Mouse (Mus musculus): ENCODE measurements around the gene Specc1l. TPM values are rescaled to one million over a fixed set of nuclear protein-coding genes. Genes with fewer than 3 reads are reported as not detected.
A peak's percentile ranks its signal among the peaks of the same experiment; 100 is the strongest.

The Specc1l gene
- polyA plus RNA-seq, 1 experiment from 2014 or later, result 9.2 TPM

DNA sequence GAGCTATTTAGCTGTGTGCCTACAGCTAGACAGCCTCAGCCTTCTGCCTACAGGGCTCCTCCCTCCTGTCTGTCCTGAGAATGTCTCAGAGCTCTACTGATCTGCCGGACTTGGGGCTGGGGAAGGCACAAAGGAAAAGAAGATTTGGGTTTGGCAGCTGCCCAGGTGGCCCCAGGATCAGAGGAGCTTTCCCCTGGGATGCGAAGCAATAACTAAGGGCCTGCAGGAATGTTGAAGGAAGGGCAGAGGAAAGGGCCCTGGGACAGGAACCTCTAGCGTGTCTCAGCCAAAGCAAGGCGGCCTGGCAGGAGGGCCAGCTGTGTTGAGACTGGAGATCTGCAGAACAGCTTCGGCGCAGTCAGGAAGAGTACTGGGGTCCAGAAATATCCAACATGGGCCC is 111.1 kb downstream of the Specc1l start:
- ATAC-seq (ENCODE audit: low FRiP score, low TSS enrichment) (no peak), DNase-seq (ENCODE audit: low spot score) (no peak)
- no peak overlapping the region for H3K9ac ChIP-seq (ENCODE audit: low read length)
- H3K4me2 ChIP-seq (replicated peaks; ENCODE audit: low read depth), result no peak overlapping the region
- no peak overlapping the region for H3K4me3 ChIP-seq (ENCODE audit: low read depth, low read length)
- TF ChIP-seq EP300 (optimal IDR thresholded peaks at IDR 0.05), result no peak
- TF ChIP-seq CTCF (IDR thresholded peaks at IDR 0.05; ENCODE audit: low read depth), result no peak
- no peaks in the 10 kb centered on the region for H3K27me3 ChIP-seq (ENCODE audit: control insufficient read depth, insufficient read depth, low read length)
- no peak overlapping the region for H3K27ac ChIP-seq (replicated peaks)
- no peaks in the 10 kb centered on the region for H3K4me1 ChIP-seq (replicated peaks; ENCODE audit: control insufficient read depth, insufficient read depth)
- WGBS, result 66% methylated on average over 6 of the region's 6 CpGs
- H3K36me3 ChIP-seq (ENCODE audit: control insufficient read depth, insufficient read depth, low read length), result no peaks in the 10 kb centered on the region
- no peaks in the 10 kb centered on the region for H3K9me3 ChIP-seq (ENCODE audit: control insufficient read depth, low read length)

DNA sequence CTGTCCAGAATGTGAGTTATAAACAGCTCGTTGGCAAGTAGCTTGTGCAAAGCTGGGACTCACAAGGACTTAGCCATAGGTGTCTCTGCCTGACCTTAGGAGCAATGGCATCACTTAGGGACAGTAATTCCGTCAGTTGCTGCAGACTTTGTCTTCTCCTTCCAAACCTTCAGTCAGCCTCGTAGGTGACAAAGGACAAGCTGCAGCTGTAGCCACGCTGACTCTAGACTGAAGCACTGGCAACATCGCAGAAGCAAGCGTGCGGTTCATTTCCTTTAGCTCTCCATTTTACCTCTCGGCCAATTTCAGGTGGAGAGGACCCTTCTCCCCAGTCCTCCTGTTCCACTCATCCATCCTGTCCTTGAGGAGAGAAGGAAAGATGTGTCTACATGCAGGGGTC is 112.1 kb downstream of the Specc1l start:
- H3K27me3 ChIP-seq (ENCODE audit: control insufficient read depth, insufficient read depth, low read length), result no peaks in the 10 kb centered on the region
- no peak overlapping the region for H3K4me2 ChIP-seq (replicated peaks; ENCODE audit: low read depth)
- H3K4me1 ChIP-seq (replicated peaks; ENCODE audit: control insufficient read depth, insufficient read depth), result no peaks in the 10 kb centered on the region
- H3K36me3 ChIP-seq (ENCODE audit: control insufficient read depth, insufficient read depth, low read length), result no peaks in the 10 kb centered on the region
- H3K4me3 ChIP-seq (ENCODE audit: low read depth, low read length), result no peak overlapping the region
- H3K9ac ChIP-seq (ENCODE audit: low read length), result no peak overlapping the region
- no peaks in the 10 kb centered on the region for H3K9me3 ChIP-seq (ENCODE audit: control insufficient read depth, low read length)
- TF ChIP-seq EP300 (optimal IDR thresholded peaks at IDR 0.05) (no peak), CTCF (IDR thresholded peaks at IDR 0.05; ENCODE audit: low read depth) (no peak)
- no peak overlapping the region for H3K27ac ChIP-seq (replicated peaks)
- WGBS, result 85% methylated on average over 8 of the region's 8 CpGs
- no peak for ATAC-seq (ENCODE audit: low FRiP score, low TSS enrichment)
- no peak for DNase-seq (ENCODE audit: low spot score)

DNA sequence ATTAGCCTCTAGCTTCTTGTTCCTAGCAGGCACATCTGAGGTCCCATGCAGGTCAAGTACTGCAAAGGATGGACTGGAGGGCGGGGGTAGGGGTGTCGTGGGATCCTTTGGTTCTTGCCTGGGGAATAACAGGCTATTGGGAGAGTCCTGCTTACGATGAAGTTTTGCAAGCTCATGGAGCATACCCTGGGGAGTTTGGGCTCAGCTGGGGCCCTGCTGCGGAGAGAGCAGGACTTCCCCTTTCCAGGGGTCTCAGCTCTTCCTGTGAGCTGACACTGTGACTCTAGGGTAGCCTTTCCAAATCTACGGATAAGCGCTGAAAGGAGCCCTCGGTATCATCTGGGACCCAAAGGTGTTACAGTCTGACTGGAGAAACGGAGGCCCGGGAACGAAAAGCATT is 112.5 kb downstream of the Specc1l start:
- no peak for ATAC-seq (ENCODE audit: low FRiP score, low TSS enrichment)
- WGBS, result 71% methylated on average over 10 of the region's 10 CpGs
- TF ChIP-seq EP300 (optimal IDR thresholded peaks at IDR 0.05), result no peak
- TF ChIP-seq CTCF (IDR thresholded peaks at IDR 0.05; ENCODE audit: low read depth), result no peak

DNA sequence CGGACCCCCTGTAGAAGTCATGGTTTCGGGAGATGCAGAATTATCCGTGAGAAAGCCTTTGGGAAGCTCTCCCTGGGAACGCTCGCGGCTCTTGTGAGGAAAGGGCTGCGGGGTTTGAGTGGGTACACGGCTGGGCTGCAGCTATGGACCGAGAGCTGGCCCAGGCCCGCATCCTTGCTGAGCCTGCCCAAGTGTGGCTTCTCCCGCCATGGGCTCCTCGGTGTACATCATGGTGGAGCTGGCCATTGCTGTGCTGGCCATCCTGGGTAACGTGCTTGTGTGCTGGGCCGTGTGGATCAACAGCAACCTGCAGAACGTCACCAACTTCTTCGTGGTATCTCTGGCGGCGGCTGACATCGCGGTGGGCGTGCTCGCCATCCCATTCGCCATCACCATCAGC is 113.9 kb downstream of the Specc1l start:
- 98% methylated on average over 23 of the region's 23 CpGs for WGBS

More for the DNA sequence above, 112.5 kb downstream of the Specc1l start:
- Histone ChIP-seq H3K4me2 (replicated peaks; ENCODE audit: low read depth) (no peak overlapping the region), H3K9ac (ENCODE audit: low read length) (no peak overlapping the region), H3K4me1 (replicated peaks; ENCODE audit: control insufficient read depth, insufficient read depth) (no peaks in the 10 kb centered on the region), H3K27me3 (ENCODE audit: control insufficient read depth, insufficient read depth, low read length) (no peaks in the 10 kb centered on the region), H3K4me3 (ENCODE audit: low read depth, low read length) (no peak overlapping the region), H3K9me3 (ENCODE audit: control insufficient read depth, low read length) (no peaks in the 10 kb centered on the region), H3K36me3 (ENCODE audit: control insufficient read depth, insufficient read depth, low read length) (no peaks in the 10 kb centered on the region), H3K27ac (replicated peaks) (no peak overlapping the region)
- DNase-seq (ENCODE audit: low spot score), result no peak

DNA sequence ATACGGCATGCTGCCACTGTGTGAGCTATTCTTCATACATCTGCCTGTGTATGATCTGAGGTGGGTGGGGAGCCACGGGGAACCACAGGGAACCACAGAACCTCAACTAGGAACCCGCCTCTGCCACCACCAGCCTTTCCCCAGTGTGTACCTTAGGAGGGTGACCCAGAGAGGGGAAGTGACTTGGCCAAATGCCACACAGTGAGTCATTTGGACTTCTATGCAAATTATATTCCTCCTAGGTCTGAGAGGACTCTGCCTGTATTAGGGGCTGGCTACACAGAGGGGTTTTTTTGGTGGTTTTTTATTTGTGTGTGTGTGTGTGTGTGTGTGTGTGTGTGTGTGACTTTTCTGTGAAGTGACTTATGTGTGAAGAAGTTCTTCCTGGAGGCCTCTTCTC is 114.7 kb downstream of the Specc1l start:
- H3K9ac ChIP-seq (ENCODE audit: low read length), result no peak overlapping the region
- no peak overlapping the region for H3K4me2 ChIP-seq (replicated peaks; ENCODE audit: low read depth)
- no peaks in the 10 kb centered on the region for H3K36me3 ChIP-seq (ENCODE audit: control insufficient read depth, insufficient read depth, low read length)
- no peaks in the 10 kb centered on the region for H3K27me3 ChIP-seq (ENCODE audit: control insufficient read depth, insufficient read depth, low read length)
- H3K27ac ChIP-seq (replicated peaks), result no peak overlapping the region
- H3K4me3 ChIP-seq (ENCODE audit: low read depth, low read length), result no peak overlapping the region
- ATAC-seq (ENCODE audit: low FRiP score, low TSS enrichment) (peak; percentile 93), DNase-seq (ENCODE audit: low spot score) (peak; percentile 86)
- no peak for TF ChIP-seq CTCF (IDR thresholded peaks at IDR 0.05; ENCODE audit: low read depth)
- no peak for TF ChIP-seq EP300 (optimal IDR thresholded peaks at IDR 0.05)
- H3K9me3 ChIP-seq (ENCODE audit: control insufficient read depth, low read length), result no peaks in the 10 kb centered on the region
- 49% methylated on average over 3 of the region's 3 CpGs for WGBS
- no peaks in the 10 kb centered on the region for H3K4me1 ChIP-seq (replicated peaks; ENCODE audit: control insufficient read depth, insufficient read depth)

More for the DNA sequence above, 113.9 kb downstream of the Specc1l start:
- ATAC-seq (ENCODE audit: low FRiP score, low TSS enrichment) (no peak), DNase-seq (ENCODE audit: low spot score) (no peak)
- Histone ChIP-seq H3K4me2 (replicated peaks; ENCODE audit: low read depth) (no peak overlapping the region), H3K27me3 (ENCODE audit: control insufficient read depth, insufficient read depth, low read length) (no peaks in the 10 kb centered on the region), H3K9ac (ENCODE audit: low read length) (no peak overlapping the region), H3K27ac (replicated peaks) (no peak overlapping the region), H3K9me3 (ENCODE audit: control insufficient read depth, low read length) (no peaks in the 10 kb centered on the region), H3K36me3 (ENCODE audit: control insufficient read depth, insufficient read depth, low read length) (no peaks in the 10 kb centered on the region), H3K4me1 (replicated peaks; ENCODE audit: control insufficient read depth, insufficient read depth) (no peaks in the 10 kb centered on the region), H3K4me3 (ENCODE audit: low read depth, low read length) (no peak overlapping the region)
- no peak for TF ChIP-seq CTCF (IDR thresholded peaks at IDR 0.05; ENCODE audit: low read depth)
- no peak for TF ChIP-seq EP300 (optimal IDR thresholded peaks at IDR 0.05)

DNA sequence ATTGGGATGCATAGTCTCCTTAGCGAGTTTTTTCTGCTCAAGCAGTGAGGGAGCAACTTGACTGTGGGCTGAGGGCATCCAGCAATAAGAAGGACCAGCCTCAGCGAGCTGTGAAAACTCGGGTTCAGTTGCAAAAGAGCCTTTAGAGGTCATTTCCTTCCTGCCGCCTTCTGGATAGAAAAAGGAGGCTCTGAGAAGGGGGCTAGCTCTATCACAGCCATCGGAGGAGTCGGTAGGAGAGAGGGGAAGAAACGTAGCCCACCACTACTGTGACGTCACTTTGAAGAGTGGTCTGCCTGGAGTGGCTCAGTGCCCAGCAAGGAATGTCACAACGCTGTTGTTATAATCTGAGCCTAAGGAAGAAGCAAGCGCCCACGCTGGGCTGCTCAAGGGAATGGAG is 115.2 kb downstream of the Specc1l start:
- H3K27me3 ChIP-seq (ENCODE audit: control insufficient read depth, insufficient read depth, low read length), result no peaks in the 10 kb centered on the region
- no peaks in the 10 kb centered on the region for H3K36me3 ChIP-seq (ENCODE audit: control insufficient read depth, insufficient read depth, low read length)
- H3K9ac ChIP-seq (ENCODE audit: low read length), result no peak overlapping the region
- TF ChIP-seq CTCF (IDR thresholded peaks at IDR 0.05; ENCODE audit: low read depth) (no peak), EP300 (optimal IDR thresholded peaks at IDR 0.05) (no peak)
- DNase-seq (ENCODE audit: low spot score) (no peak), ATAC-seq (ENCODE audit: low FRiP score, low TSS enrichment) (no peak)
- H3K4me2 ChIP-seq (replicated peaks; ENCODE audit: low read depth), result no peak overlapping the region
- no peak overlapping the region for H3K27ac ChIP-seq (replicated peaks)
- no peaks in the 10 kb centered on the region for H3K4me1 ChIP-seq (replicated peaks; ENCODE audit: control insufficient read depth, insufficient read depth)
- no peak overlapping the region for H3K4me3 ChIP-seq (ENCODE audit: low read depth, low read length)
- no peaks in the 10 kb centered on the region for H3K9me3 ChIP-seq (ENCODE audit: control insufficient read depth, low read length)
- WGBS, result 69% methylated on average over 11 of the region's 11 CpGs
